In the genomic region with DNA sequence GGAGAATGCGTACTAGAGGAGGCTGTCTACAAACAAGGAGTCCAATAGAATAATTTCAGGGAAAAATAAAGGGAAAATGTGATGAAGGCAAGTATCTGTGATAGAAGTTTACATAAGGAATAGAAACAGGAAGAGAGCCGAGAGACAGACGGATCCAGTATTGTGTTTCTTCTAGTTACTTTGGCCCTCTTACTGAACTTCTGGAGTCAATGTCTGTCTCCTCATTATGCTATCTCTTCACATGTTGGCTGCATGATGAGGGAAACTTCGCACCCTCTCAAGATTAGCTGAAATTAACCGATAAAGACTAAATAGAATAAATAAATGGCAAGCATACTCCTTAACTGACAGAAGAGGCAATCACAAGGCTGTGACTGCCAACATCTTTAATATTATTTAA, we compare ENCODE assay signal across 27 mouse cellular contexts.
A peak's percentile ranks its signal among the peaks of the same experiment; 100 is the strongest.
DNase-seq lines count a peak whose midpoint lies in the region; ATAC-seq and TF ChIP-seq lines count a peak whose summit lies in the region.
"Had no signal": no experiment of that assay in that cellular context is flagged by ENCODE, and none has a peak within 500 bp of the region (broad histone marks: within the 10 kb centered on the region; RNA-seq: fewer than 3 reads in every experiment).

No protein-coding gene starts in this region.

- H3K27ac ChIP-seq in lung, embryonic 14.5 days (ENCODE audit: low read depth) = no peak overlapping the region
- no peak overlapping the region for H3K27ac ChIP-seq in lung, embryonic 16.5 days (ENCODE audit: low read length)
- H3K27ac ChIP-seq in limb, embryonic 10.5 days = no peak overlapping the region
- H3K27ac ChIP-seq: embryonic facial prominence, embryonic 10.5 days; embryonic facial prominence, embryonic 12.5 days; forebrain, embryonic 13.5 days; forebrain, embryonic 15.5 days had no signal

- H3K4me2 ChIP-seq in lung, embryonic 14.5 days = no peak overlapping the region
- no peak overlapping the region for H3K4me2 ChIP-seq in lung, embryonic 16.5 days (ENCODE audit: low read depth, low read length)
- H3K4me2 ChIP-seq: embryonic facial prominence, embryonic 12.5 days; forebrain, embryonic 13.5 days; forebrain, embryonic 15.5 days had no signal

- H3K27me3 ChIP-seq in lung, embryonic 14.5 days (ENCODE audit: insufficient read depth, low read length) = no peaks in the 10 kb centered on the region
- no peaks in the 10 kb centered on the region for H3K27me3 ChIP-seq in lung, embryonic 16.5 days (ENCODE audit: control insufficient read depth, insufficient read depth, low read depth, low read length)
- no peaks in the 10 kb centered on the region for H3K27me3 ChIP-seq in limb, embryonic 10.5 days (ENCODE audit: low read depth, poor library complexity, severe bottlenecking)
- H3K27me3 ChIP-seq: CH12.LX; embryonic facial prominence, embryonic 12.5 days; forebrain, embryonic 13.5 days; forebrain, embryonic 15.5 days; Patski had no signal

- H3K9me3 ChIP-seq in lung, embryonic 14.5 days (ENCODE audit: low read depth, low read length) = no peaks in the 10 kb centered on the region
- no peaks in the 10 kb centered on the region for H3K9me3 ChIP-seq in lung, embryonic 16.5 days (ENCODE audit: control insufficient read depth, low read length)
- H3K9me3 ChIP-seq in limb, embryonic 10.5 days (replicated peaks) = no peaks in the 10 kb centered on the region
- H3K9me3 ChIP-seq: embryonic facial prominence, embryonic 10.5 days; embryonic facial prominence, embryonic 12.5 days; forebrain, embryonic 13.5 days; forebrain, embryonic 15.5 days; G1E had no signal

- 46% methylated on average over 5 of the region's 5 CpGs for WGBS in lung, embryonic 14.5 days
- WGBS in lung, embryonic 16.5 days = 46% methylated on average over 5 of the region's 5 CpGs
- 92% methylated on average over 5 of the region's 5 CpGs for WGBS in limb, embryonic 10.5 days

- TF ChIP-seq CTCF in lung, embryonic 14.5 days (IDR thresholded peaks at IDR 0.05; ENCODE audit: low read depth) = no peak

- H3K4me1 ChIP-seq in lung, embryonic 14.5 days (ENCODE audit: insufficient read depth) = no peaks in the 10 kb centered on the region
- no peaks in the 10 kb centered on the region for H3K4me1 ChIP-seq in lung, embryonic 16.5 days (replicated peaks; ENCODE audit: control insufficient read depth, insufficient read depth, low read length)
- no peaks in the 10 kb centered on the region for H3K4me1 ChIP-seq in limb, embryonic 10.5 days
- H3K4me1 ChIP-seq: embryonic facial prominence, embryonic 10.5 days; embryonic facial prominence, embryonic 12.5 days; forebrain, embryonic 13.5 days; forebrain, embryonic 15.5 days had no signal

- DNase-seq in lung, embryonic 14.5 days = peak; percentile 62
- DNase-seq in lung, postnatal 4 days = no peak
- no peak for DNase-seq in lung, adult 18-20 months
- peak; percentile 9 for DNase-seq in ES-CJ7 (ENCODE audit: low read depth, low spot score)
- DNase-seq in R1 (ENCODE audit: low read depth, low spot score) = peak; percentile 32
- no peak for DNase-seq in limb, embryonic 10.5 days (ENCODE audit: low spot score)
- DNase-seq in right cerebral cortex, postnatal 25 days = no peak
- DNase-seq: adrenal gland, adult 8-10 months; adrenal gland, postnatal 14 days; adrenal gland, postnatal 36 days; B cell, adult 2 months; cerebellum, adult 11-12 months; cerebellum, adult 2 months; cerebellum, adult 9-10 months; cerebellum, postnatal 10 days; cerebellum, postnatal 25 days; forebrain, postnatal 0 days had no signal

- peak; percentile 80; the same call in 1 of the 2 replicates for ATAC-seq in lung, embryonic 14.5 days (ENCODE audit: insufficient read depth)
- peak; percentile 51; the same call in 1 of the 2 replicates for ATAC-seq in lung, embryonic 16.5 days (ENCODE audit: low read depth)
- ATAC-seq: activated CD4-positive, CD25-positive, alpha-beta regulatory T cell, adult 4 months; CD4-positive, CD25-positive, alpha-beta regulatory T cell, adult 4 months; forebrain, embryonic 13.5 days; forebrain, embryonic 15.5 days; forebrain, postnatal 0 days; Patski had no signal

- H3K4me3 ChIP-seq in lung, embryonic 14.5 days (ENCODE audit: low read depth, low read length) = no peak overlapping the region
- H3K4me3 ChIP-seq in lung, embryonic 16.5 days (ENCODE audit: low read length) = no peak overlapping the region
- H3K4me3 ChIP-seq in limb, embryonic 10.5 days = no peak overlapping the region
- H3K4me3 ChIP-seq: embryonic facial prominence, embryonic 10.5 days; embryonic facial prominence, embryonic 12.5 days; forebrain, embryonic 13.5 days; forebrain, embryonic 15.5 days had no signal

- H3K36me3 ChIP-seq in lung, embryonic 14.5 days (ENCODE audit: insufficient read depth) = no peaks in the 10 kb centered on the region
- H3K36me3 ChIP-seq in lung, embryonic 16.5 days (ENCODE audit: control insufficient read depth, insufficient read depth, low read length) = no peaks in the 10 kb centered on the region
- H3K36me3 ChIP-seq in limb, embryonic 10.5 days = no peaks in the 10 kb centered on the region
- H3K36me3 ChIP-seq: embryonic facial prominence, embryonic 10.5 days; embryonic facial prominence, embryonic 12.5 days; forebrain, embryonic 15.5 days; G1E had no signal

- no peak overlapping the region for H3K9ac ChIP-seq in lung, embryonic 14.5 days
- H3K9ac ChIP-seq in lung, embryonic 16.5 days (ENCODE audit: low read length) = no peak overlapping the region
- H3K9ac ChIP-seq: embryonic facial prominence, embryonic 12.5 days; forebrain, embryonic 13.5 days; forebrain, embryonic 15.5 days; forebrain, postnatal 0 days had no signal

Comparison
In these comparisons a context has a peak if more than half of its experiments do, and no peak if none do; other contexts are left out.
1. DNase-seq: peak in lung, embryonic 14.5 days (single experiment), ES-CJ7 (single experiment) and R1 (single experiment); none in lung, postnatal 4 days (0 of 2), lung, adult 18-20 months (0 of 2), limb, embryonic 10.5 days (single experiment) and right cerebral cortex, postnatal 25 days (single experiment).